Mouse (Mus musculus): ENCODE results near the gene Cep41. TPM values are rescaled to one million over a fixed set of nuclear protein-coding genes. Genes with fewer than 3 reads are reported as not detected.
A peak's percentile ranks its signal among the peaks of the same experiment; 100 is the strongest.

Cep41 gene
- polyA plus RNA-seq, 1 experiment from 2014 or later, result 10.9 TPM

DNA sequence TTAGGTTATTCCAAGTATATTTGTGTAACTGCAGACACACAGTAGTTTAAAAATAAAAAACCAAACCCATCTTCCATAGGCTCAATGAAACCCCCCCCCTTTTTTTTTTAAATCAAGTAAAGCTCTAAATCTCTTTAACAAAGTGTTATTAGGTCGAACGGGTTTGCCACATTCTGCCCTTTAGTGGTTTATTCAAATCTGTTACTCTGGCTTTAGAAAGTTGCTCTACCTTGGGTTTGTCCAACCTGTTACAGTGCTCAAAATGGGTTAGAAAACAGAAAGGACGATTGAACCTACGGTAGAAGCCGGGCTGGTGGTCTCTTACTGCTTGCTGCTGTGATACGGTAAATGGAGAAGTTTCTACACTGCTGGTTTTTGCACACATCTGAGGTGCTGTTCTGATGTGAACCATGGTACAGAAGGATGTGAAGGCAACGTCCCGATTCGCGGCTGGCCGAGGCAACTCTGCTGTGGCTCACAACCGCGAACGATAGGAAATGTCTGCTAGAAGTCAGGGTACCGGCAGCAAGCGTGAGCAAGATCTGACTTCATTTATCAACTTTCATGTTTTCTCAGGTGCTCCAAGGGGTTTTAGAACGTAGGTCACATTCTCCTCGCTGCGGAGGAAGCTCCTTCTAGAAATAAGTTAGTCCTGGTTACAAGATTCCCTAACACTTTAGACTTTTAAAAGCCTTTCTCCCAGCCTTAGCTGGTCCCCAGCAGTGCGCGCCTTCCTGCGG is 41.6 kb upstream of the Cep41 start:
- Histone ChIP-seq H3K4me2 (peak overlapping the region; percentile 65), H3K27me3 (ENCODE audit: control insufficient read depth, insufficient read depth, low read length) (no peaks in the 10 kb centered on the region), H3K36me3 (ENCODE audit: control insufficient read depth, insufficient read depth, low read length) (peaks cover 2% of the 10 kb centered on the region; the same call in 1 of the 2 replicates), H3K9ac (ENCODE audit: low read depth, low read length) (peak overlapping the region; percentile 69), H3K9me3 (replicated peaks; ENCODE audit: control insufficient read depth, low read length) (peaks cover 40% of the 10 kb centered on the region), H3K4me1 (ENCODE audit: control insufficient read depth, insufficient read depth, low read length) (peaks cover 3% of the 10 kb centered on the region; the same call in 1 of the 2 replicates), H3K4me3 (ENCODE audit: low read depth, low read length) (peak overlapping the region; percentile 21), H3K27ac (ENCODE audit: low read depth, low read length) (peak overlapping the region; percentile 89)
- ATAC-seq (replicated peaks; ENCODE audit: insufficient number of reproducible peaks, low FRiP score, low TSS enrichment), result no peak
- 47% methylated on average over 22 of the region's 22 CpGs for WGBS (ENCODE audit: insufficient replicate concordance)

GRCm38 (mm10) chr6:30734465-30734864 is 40.9 kb upstream of the Cep41 start:
- Histone ChIP-seq H3K27ac (ENCODE audit: low read depth, low read length) (peak overlapping the region; percentile 89), H3K27me3 (ENCODE audit: control insufficient read depth, insufficient read depth, low read length) (no peaks in the 10 kb centered on the region), H3K36me3 (ENCODE audit: control insufficient read depth, insufficient read depth, low read length) (peaks cover 2% of the 10 kb centered on the region; the same call in 1 of the 2 replicates), H3K9me3 (replicated peaks; ENCODE audit: control insufficient read depth, low read length) (peaks cover 40% of the 10 kb centered on the region), H3K4me1 (ENCODE audit: control insufficient read depth, insufficient read depth, low read length) (peaks cover 3% of the 10 kb centered on the region; the same call in 1 of the 2 replicates), H3K9ac (ENCODE audit: low read depth, low read length) (no peak overlapping the region), H3K4me3 (ENCODE audit: low read depth, low read length) (no peak overlapping the region), H3K4me2 (peak overlapping the region; percentile 65)
- WGBS (ENCODE audit: insufficient replicate concordance), result 65% methylated on average over 6 of the region's 6 CpGs
- no peak for ATAC-seq (replicated peaks; ENCODE audit: insufficient number of reproducible peaks, low FRiP score, low TSS enrichment)

- Histone ChIP-seq H3K4me1 (ENCODE audit: control insufficient read depth, insufficient read depth, low read length) (peaks cover 3% of the 10 kb centered on the region; the same call in 1 of the 2 replicates), H3K4me3 (ENCODE audit: low read depth, low read length) (no peak overlapping the region), H3K27ac (ENCODE audit: low read depth, low read length) (no peak overlapping the region), H3K9ac (ENCODE audit: low read depth, low read length) (no peak overlapping the region), H3K36me3 (ENCODE audit: control insufficient read depth, insufficient read depth, low read length) (no peaks in the 10 kb centered on the region), H3K27me3 (ENCODE audit: control insufficient read depth, insufficient read depth, low read length) (no peaks in the 10 kb centered on the region), H3K9me3 (replicated peaks; ENCODE audit: control insufficient read depth, low read length) (peaks cover 26% of the 10 kb centered on the region), H3K4me2 (no peak overlapping the region; the same call in 1 of the 2 replicates)
- ATAC-seq (replicated peaks; ENCODE audit: insufficient number of reproducible peaks, low FRiP score, low TSS enrichment), result no peak
- 47% methylated on average over 18 of the region's 18 CpGs for WGBS (ENCODE audit: insufficient replicate concordance)
These were observed 39.1 kb upstream of the Cep41 start for GRCm38 (mm10) chr6:30732571-30733130.

DNA sequence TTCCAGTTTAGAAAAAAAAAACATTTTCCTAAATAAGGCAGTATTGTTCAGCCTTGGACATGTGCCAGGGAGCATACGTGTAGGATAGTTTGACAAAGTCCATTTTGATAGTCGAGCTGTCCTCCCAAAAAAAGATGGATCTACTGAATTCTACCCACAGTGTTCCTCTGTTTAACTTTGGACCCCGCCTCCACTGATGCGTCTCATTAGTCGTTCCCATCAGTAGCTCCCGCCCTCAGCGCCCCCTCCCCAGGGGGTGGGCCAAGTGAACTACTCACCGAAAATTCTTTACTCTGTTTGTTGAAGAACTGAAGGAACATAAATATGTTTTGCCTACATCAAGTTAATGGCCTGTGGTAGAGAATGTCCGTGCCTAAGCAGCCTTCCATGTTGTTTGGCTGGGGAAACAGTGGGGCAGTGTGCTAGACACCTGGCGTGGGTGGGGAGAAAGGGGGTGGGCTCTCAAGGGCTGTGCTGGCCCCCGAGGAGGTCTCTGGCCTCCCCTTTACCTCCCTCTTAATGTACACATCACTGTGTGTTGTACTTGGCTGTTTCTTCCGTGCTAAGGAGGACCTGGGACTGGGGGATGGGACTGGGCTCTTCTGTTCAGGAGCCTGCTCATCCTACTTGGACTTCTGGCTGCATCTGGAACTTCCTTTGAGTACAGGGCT is 36.9 kb upstream of the Cep41 start:
- WGBS (ENCODE audit: insufficient replicate concordance), result 50% methylated on average over 12 of the region's 12 CpGs
- no peak overlapping the region for H3K4me2 ChIP-seq

GRCm38 (mm10) chr6:30723331-30723730 is 29.8 kb upstream of the Cep41 start, which contains the start of gene Mest:
TSS of gene Mest (plus strand) at chr6:30723547.
- H3K4me2 ChIP-seq, result no peak within 1 kb of the TSS; the same call in 1 of the 2 replicates
- peak within 1 kb of the TSS; percentile 46; the same call in 1 of the 2 replicates for H3K27ac ChIP-seq (ENCODE audit: low read depth, low read length)
- no peaks in the 10 kb centered on the region for H3K36me3 ChIP-seq (ENCODE audit: control insufficient read depth, insufficient read depth, low read length)
- no peak for ATAC-seq (replicated peaks; ENCODE audit: insufficient number of reproducible peaks, low FRiP score, low TSS enrichment)
- H3K9ac ChIP-seq (ENCODE audit: low read depth, low read length), result no peak within 1 kb of the TSS
- WGBS (ENCODE audit: insufficient replicate concordance), result 45% methylated on average over 7 of the region's 7 CpGs
- H3K4me3 ChIP-seq (ENCODE audit: low read depth, low read length), result no peak within 1 kb of the TSS
- H3K9me3 ChIP-seq (replicated peaks; ENCODE audit: control insufficient read depth, low read length), result no peaks in the 10 kb centered on the region
- H3K4me1 ChIP-seq (ENCODE audit: control insufficient read depth, insufficient read depth, low read length), result peaks cover 5% of the 10 kb centered on the region
- no peaks in the 10 kb centered on the region for H3K27me3 ChIP-seq (ENCODE audit: control insufficient read depth, insufficient read depth, low read length)

More for the DNA sequence above, 36.9 kb upstream of the Cep41 start:
- Histone ChIP-seq H3K4me1 (ENCODE audit: control insufficient read depth, insufficient read depth, low read length) (peaks cover 3% of the 10 kb centered on the region; the same call in 1 of the 2 replicates), H3K4me3 (ENCODE audit: low read depth, low read length) (no peak overlapping the region), H3K36me3 (ENCODE audit: control insufficient read depth, insufficient read depth, low read length) (no peaks in the 10 kb centered on the region), H3K9ac (ENCODE audit: low read depth, low read length) (no peak overlapping the region), H3K27ac (ENCODE audit: low read depth, low read length) (no peak overlapping the region), H3K27me3 (ENCODE audit: control insufficient read depth, insufficient read depth, low read length) (no peaks in the 10 kb centered on the region), H3K9me3 (replicated peaks; ENCODE audit: control insufficient read depth, low read length) (peaks cover 4% of the 10 kb centered on the region)
- no peak for ATAC-seq (replicated peaks; ENCODE audit: insufficient number of reproducible peaks, low FRiP score, low TSS enrichment)

DNA sequence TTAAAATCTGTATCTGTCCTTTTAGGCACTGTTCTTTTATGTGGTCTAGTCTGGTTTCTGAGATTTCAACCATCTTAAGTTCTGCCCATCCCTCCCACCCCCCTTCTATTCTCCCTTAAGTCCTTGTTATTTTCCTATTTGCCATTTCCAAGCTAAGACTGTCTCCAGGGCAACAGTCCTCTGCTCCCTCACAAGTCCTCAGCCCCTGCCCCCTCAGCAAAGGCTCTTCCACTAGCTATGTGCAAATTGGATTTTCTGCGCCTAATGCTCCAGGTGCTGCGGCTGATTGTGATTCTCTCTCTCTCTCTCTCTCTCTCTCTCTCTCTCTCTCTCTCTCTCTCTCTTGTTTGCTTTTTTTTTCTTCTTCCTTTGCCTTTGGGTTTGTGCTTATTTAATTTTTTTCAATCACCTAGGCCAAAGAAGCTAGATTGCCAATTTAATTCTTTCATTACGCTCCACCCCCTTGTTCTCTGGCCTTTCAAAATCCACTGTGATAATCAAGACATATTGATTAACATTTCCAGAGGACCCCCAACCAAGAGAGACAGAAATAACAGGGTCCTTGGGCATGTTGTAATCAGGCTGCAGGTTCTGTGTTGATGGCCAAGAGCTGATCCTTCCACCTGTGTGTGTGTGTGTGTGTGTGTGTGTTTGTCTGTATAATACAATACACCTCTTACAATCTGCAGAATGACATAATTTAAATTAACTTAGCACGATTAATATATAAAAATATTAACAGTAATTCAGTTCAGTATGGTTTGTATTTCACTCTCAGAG is 29.0 kb upstream of the Cep41 start:
- Histone ChIP-seq H3K27me3 (ENCODE audit: control insufficient read depth, insufficient read depth, low read length) (no peaks in the 10 kb centered on the region), H3K4me2 (no peak overlapping the region), H3K9me3 (replicated peaks; ENCODE audit: control insufficient read depth, low read length) (no peaks in the 10 kb centered on the region), H3K4me1 (ENCODE audit: control insufficient read depth, insufficient read depth, low read length) (peaks cover 5% of the 10 kb centered on the region), H3K4me3 (ENCODE audit: low read depth, low read length) (no peak overlapping the region), H3K9ac (ENCODE audit: low read depth, low read length) (no peak overlapping the region), H3K27ac (ENCODE audit: low read depth, low read length) (no peak overlapping the region), H3K36me3 (ENCODE audit: control insufficient read depth, insufficient read depth, low read length) (no peaks in the 10 kb centered on the region)
- ATAC-seq (replicated peaks; ENCODE audit: insufficient number of reproducible peaks, low FRiP score, low TSS enrichment), result no peak
- 71% methylated on average over 4 of the region's 4 CpGs for WGBS (ENCODE audit: insufficient replicate concordance)

GRCm38 (mm10) chr6:30716796-30717195 is 23.2 kb upstream of the Cep41 start:
- Histone ChIP-seq H3K4me1 (ENCODE audit: control insufficient read depth, insufficient read depth, low read length) (0 out of 2 replicates have a peak, but pooled peaks cover 2% of the 10 kb centered on the region), H3K9ac (ENCODE audit: low read depth, low read length) (no peak overlapping the region), H3K4me3 (ENCODE audit: low read depth, low read length) (no peak overlapping the region), H3K27ac (ENCODE audit: low read depth, low read length) (no peak overlapping the region), H3K4me2 (no peak overlapping the region), H3K9me3 (replicated peaks; ENCODE audit: control insufficient read depth, low read length) (no peaks in the 10 kb centered on the region), H3K36me3 (ENCODE audit: control insufficient read depth, insufficient read depth, low read length) (no peaks in the 10 kb centered on the region), H3K27me3 (ENCODE audit: control insufficient read depth, insufficient read depth, low read length) (no peaks in the 10 kb centered on the region)
- 78% methylated on average over 7 of the region's 7 CpGs for WGBS (ENCODE audit: insufficient replicate concordance)
- no peak for ATAC-seq (replicated peaks; ENCODE audit: insufficient number of reproducible peaks, low FRiP score, low TSS enrichment)

- no peak overlapping the region for H3K4me3 ChIP-seq (ENCODE audit: low read depth, low read length)
- H3K4me1 ChIP-seq (ENCODE audit: control insufficient read depth, insufficient read depth, low read length), result peaks cover 11% of the 10 kb centered on the region
- H3K27me3 ChIP-seq (ENCODE audit: control insufficient read depth, insufficient read depth, low read length), result no peaks in the 10 kb centered on the region
- H3K27ac ChIP-seq (ENCODE audit: low read depth, low read length), result no peak overlapping the region
- WGBS (ENCODE audit: insufficient replicate concordance), result 81% methylated on average over 5 of the region's 5 CpGs
- no peaks in the 10 kb centered on the region for H3K9me3 ChIP-seq (replicated peaks; ENCODE audit: control insufficient read depth, low read length)
- H3K36me3 ChIP-seq (ENCODE audit: control insufficient read depth, insufficient read depth, low read length), result no peaks in the 10 kb centered on the region
- no peak for ATAC-seq (replicated peaks; ENCODE audit: insufficient number of reproducible peaks, low FRiP score, low TSS enrichment)
- no peak overlapping the region for H3K9ac ChIP-seq (ENCODE audit: low read depth, low read length)
- H3K4me2 ChIP-seq, result no peak overlapping the region
These were observed 21.4 kb upstream of the Cep41 start for GRCm38 (mm10) chr6:30714891-30715471.
